Comparison of ENCODE assay signal across 9 mouse cellular contexts in genomic region chr3:30600717-30601116, GRCm38 (mm10). TPM values are rescaled to one million over a fixed set of nuclear protein-coding genes. Genes with fewer than 3 reads are reported as not detected.
DNase-seq lines count a peak whose midpoint lies in the region; ATAC-seq and TF ChIP-seq lines count a peak whose summit lies in the region.
"Had no signal": no experiment of that assay in that cellular context is flagged by ENCODE, and none has a peak within 500 bp of the region (broad histone marks: within the 10 kb centered on the region; RNA-seq: fewer than 3 reads in every experiment).

No protein-coding gene starts in this region.

- H3K4me2 ChIP-seq in forebrain, embryonic 11.5 days (ENCODE audit: low read depth, low read length, severe bottlenecking), result peak overlapping the region; percentile 80
- H3K4me2 ChIP-seq in hindbrain, embryonic 14.5 days (replicated peaks), result peak overlapping the region; percentile 82
- peak overlapping the region; percentile 75 for H3K4me2 ChIP-seq in midbrain, embryonic 12.5 days (replicated peaks)

- no peaks in the 10 kb centered on the region for H3K4me1 ChIP-seq in bone marrow, adult 2 months (ENCODE audit: control insufficient read depth, insufficient read depth, low read length)
- peaks cover 7% of the 10 kb centered on the region for H3K4me1 ChIP-seq in forebrain, embryonic 11.5 days (replicated peaks; ENCODE audit: control insufficient read depth, insufficient read depth, low read length)
- H3K4me1 ChIP-seq in hindbrain, embryonic 14.5 days (replicated peaks; ENCODE audit: control insufficient read depth, insufficient read depth, low read length), result peaks cover 20% of the 10 kb centered on the region; the same call in 1 of the 2 replicates
- H3K4me1 ChIP-seq in midbrain, embryonic 12.5 days, result peaks cover 23% of the 10 kb centered on the region

- no peaks in the 10 kb centered on the region for H3K9me3 ChIP-seq in forebrain, embryonic 11.5 days (ENCODE audit: control insufficient read depth, low read length)
- no peaks in the 10 kb centered on the region for H3K9me3 ChIP-seq in hindbrain, embryonic 14.5 days (ENCODE audit: control insufficient read depth, low read length)
- H3K9me3 ChIP-seq in midbrain, embryonic 12.5 days, result no peaks in the 10 kb centered on the region

- no peaks in the 10 kb centered on the region for H3K27me3 ChIP-seq in forebrain, embryonic 11.5 days (ENCODE audit: control insufficient read depth, insufficient read depth, low read length)
- H3K27me3 ChIP-seq in hindbrain, embryonic 14.5 days (ENCODE audit: control insufficient read depth, insufficient read depth, low read length), result no peaks in the 10 kb centered on the region
- H3K27me3 ChIP-seq in midbrain, embryonic 12.5 days, result peaks cover 19% of the 10 kb centered on the region

- intact Hi-C loops in left cerebral cortex, postnatal 36 days (cut with DNase I), result loop anchor here (5.0 to 10.0 kb wide), 2 partner anchors 192 to 364 kb away; partner anchors contain the start of genes Phc3 and Sec62

- DNase-seq in left cerebral cortex, adult 18-20 months (ENCODE audit: low spot score in 2 of 2), result peak; percentile 26 to 46
- no peak for DNase-seq in left cerebral cortex, adult 11 months (ENCODE audit: low spot score)
- DNase-seq in forebrain, embryonic 11.5 days (ENCODE audit: low spot score), result peak; percentile 68
- no peak for DNase-seq in hindbrain, embryonic 14.5 days (ENCODE audit: low spot score)
- DNase-seq in left cerebral cortex, postnatal 36 days (ENCODE audit: low spot score in 2 of 2), result peak; percentile 45 to 51
- DNase-seq in testis, postnatal 10 days (ENCODE audit: low spot score), result peak; percentile 51

- H3K27ac ChIP-seq in bone marrow, adult 2 months (ENCODE audit: control insufficient read depth, insufficient read depth, low read depth, low read length, poor library complexity), result no peak overlapping the region
- H3K27ac ChIP-seq in forebrain, embryonic 11.5 days (ENCODE audit: low read depth, low read length), result no peak overlapping the region; the same call in 1 of the 2 replicates
- H3K27ac ChIP-seq in hindbrain, embryonic 14.5 days, result peak overlapping the region; percentile 10; the same call in 1 of the 2 replicates
- H3K27ac ChIP-seq in midbrain, embryonic 12.5 days (replicated peaks), result peak overlapping the region; percentile 58

- ATAC-seq in forebrain, embryonic 11.5 days (replicated peaks; ENCODE audit: low FRiP score), result no peak
- no peak for ATAC-seq in hindbrain, embryonic 14.5 days (ENCODE audit: low FRiP score)
- ATAC-seq in midbrain, embryonic 12.5 days (ENCODE audit: low FRiP score, low read depth), result no peak

- TF ChIP-seq POLR2A in bone marrow, adult 2 months (IDR thresholded peaks at IDR 0.05; ENCODE audit: borderline replicate concordance, control insufficient read depth, low read depth, low read length), result no peak

- no peaks in the 10 kb centered on the region; the same call in 1 of the 2 replicates for H3K36me3 ChIP-seq in forebrain, embryonic 11.5 days (ENCODE audit: control insufficient read depth, insufficient read depth, low read length)
- H3K36me3 ChIP-seq in hindbrain, embryonic 14.5 days (replicated peaks; ENCODE audit: control insufficient read depth, insufficient read depth), result peaks cover 15% of the 10 kb centered on the region
- H3K36me3 ChIP-seq in midbrain, embryonic 12.5 days, result peaks cover 13% of the 10 kb centered on the region; the same call in 1 of the 2 replicates

- peak overlapping the region; percentile 59 for H3K9ac ChIP-seq in forebrain, embryonic 11.5 days (ENCODE audit: low read length)
- peak overlapping the region; percentile 44 for H3K9ac ChIP-seq in hindbrain, embryonic 14.5 days
- H3K9ac ChIP-seq in midbrain, embryonic 12.5 days (replicated peaks), result peak overlapping the region; percentile 49; the same call in 1 of the 2 replicates

- TF ChIP-seq CTCF in bone marrow, adult 2 months (IDR thresholded peaks at IDR 0.05; ENCODE audit: control insufficient read depth, insufficient read depth, low read length), result no peak

- under 1% methylated on average over 14 of the region's 14 CpGs for WGBS in bone marrow, adult 2 months
- WGBS in forebrain, embryonic 11.5 days, result under 1% methylated on average over 14 of the region's 14 CpGs
- 0% methylated on average over 14 of the region's 14 CpGs for WGBS in hindbrain, embryonic 14.5 days
- under 1% methylated on average over 14 of the region's 14 CpGs for WGBS in midbrain, embryonic 12.5 days

- peak overlapping the region; percentile 71 for H3K4me3 ChIP-seq in bone marrow, adult 2 months (replicated peaks; ENCODE audit: control insufficient read depth, low read depth, low read length)
- H3K4me3 ChIP-seq in forebrain, embryonic 11.5 days (ENCODE audit: low read depth, low read length), result peak overlapping the region; percentile 65
- peak overlapping the region; percentile 73 for H3K4me3 ChIP-seq in hindbrain, embryonic 14.5 days (replicated peaks; ENCODE audit: low read length)
- H3K4me3 ChIP-seq in midbrain, embryonic 12.5 days, result peak overlapping the region; percentile 55

RNA-seq across cellular contexts. Expression of gene Actrt3, which starts 1.0 kb away (rescaled TPM):
- 1 to 10 TPM; 1.1 to 1.2 TPM for total RNA-seq in left cerebral cortex, adult 18-20 months (2021)
- polyA plus RNA-seq in bone marrow, adult 2 months (2011; ENCODE audit: insufficient read depth, insufficient read length, low replicate concordance, missing spikeins), result not detected in 2 replicates
- 0.17 TPM in 1 of 2 replicates, not detected in the other for polyA plus RNA-seq in forebrain, embryonic 11.5 days (2014; fragmentation: Nextera tagmentation; extraction: Ambion mirVana)
- polyA plus RNA-seq in hindbrain, embryonic 14.5 days (2014; fragmentation: Nextera tagmentation; extraction: Ambion mirVana), result 0.65 and 0.74 TPM in 2 replicates
- 1 to 10 TPM in 1 of 2 experiments, under 1 TPM in 1; 0.99 to 1.1 TPM for total RNA-seq in left cerebral cortex, postnatal 36 days (2021)
- 0.18 TPM in 1 of 2 replicates, not detected in the other for polyA plus RNA-seq in midbrain, embryonic 12.5 days (2016; fragmentation: Nextera tagmentation; extraction: Ambion mirVana)
- total RNA-seq: neutrophil, adult 5-6 weeks had no signal

RNA-seq across cellular contexts. Expression of gene Mynn, which starts 1.1 kb away (rescaled TPM):
- 10 to 100 TPM; 19.0 to 21.3 TPM for total RNA-seq in left cerebral cortex, adult 18-20 months (2021)
- polyA plus RNA-seq in bone marrow, adult 2 months (2011; ENCODE audit: insufficient read depth, insufficient read length, low replicate concordance, missing spikeins), result 5.0 and 9.7 TPM in 2 replicates
- 33.4 and 36.4 TPM in 2 replicates for polyA plus RNA-seq in forebrain, embryonic 11.5 days (2014; fragmentation: Nextera tagmentation; extraction: Ambion mirVana)
- 33.5 and 33.7 TPM in 2 replicates for polyA plus RNA-seq in hindbrain, embryonic 14.5 days (2014; fragmentation: Nextera tagmentation; extraction: Ambion mirVana)
- 10 to 100 TPM; 11.1 to 15.3 TPM for total RNA-seq in left cerebral cortex, postnatal 36 days (2021)
- polyA plus RNA-seq in midbrain, embryonic 12.5 days (2016; fragmentation: Nextera tagmentation; extraction: Ambion mirVana), result 34.7 and 39.6 TPM in 2 replicates

RNA-seq across cellular contexts. Expression of gene Lrriq4, which starts 43.6 kb away (rescaled TPM):
- not detected for total RNA-seq in left cerebral cortex, adult 18-20 months (2021)
- polyA plus RNA-seq in bone marrow, adult 2 months (2011; ENCODE audit: insufficient read depth, insufficient read length, low replicate concordance, missing spikeins), result not detected in 2 replicates
- not detected in 2 replicates for polyA plus RNA-seq in forebrain, embryonic 11.5 days (2014; fragmentation: Nextera tagmentation; extraction: Ambion mirVana)
- 0.08 TPM in 1 of 2 replicates, not detected in the other for polyA plus RNA-seq in hindbrain, embryonic 14.5 days (2014; fragmentation: Nextera tagmentation; extraction: Ambion mirVana)
- total RNA-seq in left cerebral cortex, postnatal 36 days (2021), result not detected
- not detected in 2 replicates for polyA plus RNA-seq in midbrain, embryonic 12.5 days (2016; fragmentation: Nextera tagmentation; extraction: Ambion mirVana)
- total RNA-seq: neutrophil, adult 5-6 weeks had no signal

RNA-seq across cellular contexts. Expression of gene Lrrc34, which starts 47.0 kb away (rescaled TPM):
- not detected for total RNA-seq in left cerebral cortex, adult 18-20 months (2021)
- 2.1 TPM in 1 of 2 replicates, not detected in the other for polyA plus RNA-seq in bone marrow, adult 2 months (2011; ENCODE audit: insufficient read depth, insufficient read length, low replicate concordance, missing spikeins)
- polyA plus RNA-seq in forebrain, embryonic 11.5 days (2014; fragmentation: Nextera tagmentation; extraction: Ambion mirVana), result 1.2 and 2.1 TPM in 2 replicates
- polyA plus RNA-seq in hindbrain, embryonic 14.5 days (2014; fragmentation: Nextera tagmentation; extraction: Ambion mirVana), result 1.7 and 2.9 TPM in 2 replicates
- not detected for total RNA-seq in left cerebral cortex, postnatal 36 days (2021)
- polyA plus RNA-seq in midbrain, embryonic 12.5 days (2016; fragmentation: Nextera tagmentation; extraction: Ambion mirVana), result 0.88 and 1.3 TPM in 2 replicates
- total RNA-seq: neutrophil, adult 5-6 weeks had no signal

RNA-seq across cellular contexts. Expression of gene Mecom, which starts 52.9 kb away (rescaled TPM):
- 1 to 10 TPM; 3.5 to 4.2 TPM for total RNA-seq in left cerebral cortex, adult 18-20 months (2021)
- 0.70 and 1.4 TPM in 2 replicates for polyA plus RNA-seq in bone marrow, adult 2 months (2011; ENCODE audit: insufficient read depth, insufficient read length, low replicate concordance, missing spikeins)
- 17.6 and 19.5 TPM in 2 replicates for polyA plus RNA-seq in forebrain, embryonic 11.5 days (2014; fragmentation: Nextera tagmentation; extraction: Ambion mirVana)
- 12.6 and 13.7 TPM in 2 replicates for polyA plus RNA-seq in hindbrain, embryonic 14.5 days (2014; fragmentation: Nextera tagmentation; extraction: Ambion mirVana)
- total RNA-seq in left cerebral cortex, postnatal 36 days (2021), result 1 to 10 TPM; 2.2 to 5.0 TPM
- 25.9 and 33.2 TPM in 2 replicates for polyA plus RNA-seq in midbrain, embryonic 12.5 days (2016; fragmentation: Nextera tagmentation; extraction: Ambion mirVana)
- total RNA-seq: neutrophil, adult 5-6 weeks had no signal

Comparison
In these comparisons a context has a peak if more than half of its experiments do, and no peak if none do; other contexts are left out.
1. DNase-seq: peak in left cerebral cortex, adult 18-20 months (2 of 2), forebrain, embryonic 11.5 days (single experiment), left cerebral cortex, postnatal 36 days (2 of 2) and testis, postnatal 10 days (single experiment); none in left cerebral cortex, adult 11 months (single experiment) and hindbrain, embryonic 14.5 days (single experiment).
2. H3K27ac ChIP-seq: peak in hindbrain, embryonic 14.5 days (single experiment) and midbrain, embryonic 12.5 days (single experiment); none in bone marrow, adult 2 months (single experiment) and forebrain, embryonic 11.5 days (single experiment).
3. Peak in every context shown above with its lines, with median percentiles within 50 percentile points of each other: H3K4me3 ChIP-seq, H3K4me2 ChIP-seq and H3K9ac ChIP-seq.